Mouse (Mus musculus): ENCODE results near the gene Adamts12. TPM values are rescaled to one million over a fixed set of nuclear protein-coding genes. Genes with fewer than 3 reads are reported as not detected.

Adamts12 gene
- 3.7 and 3.8 TPM in 2 replicates for polyA plus RNA-seq (2015; fragmentation: Nextera tagmentation; extraction: Ambion mirVana)

DNA sequence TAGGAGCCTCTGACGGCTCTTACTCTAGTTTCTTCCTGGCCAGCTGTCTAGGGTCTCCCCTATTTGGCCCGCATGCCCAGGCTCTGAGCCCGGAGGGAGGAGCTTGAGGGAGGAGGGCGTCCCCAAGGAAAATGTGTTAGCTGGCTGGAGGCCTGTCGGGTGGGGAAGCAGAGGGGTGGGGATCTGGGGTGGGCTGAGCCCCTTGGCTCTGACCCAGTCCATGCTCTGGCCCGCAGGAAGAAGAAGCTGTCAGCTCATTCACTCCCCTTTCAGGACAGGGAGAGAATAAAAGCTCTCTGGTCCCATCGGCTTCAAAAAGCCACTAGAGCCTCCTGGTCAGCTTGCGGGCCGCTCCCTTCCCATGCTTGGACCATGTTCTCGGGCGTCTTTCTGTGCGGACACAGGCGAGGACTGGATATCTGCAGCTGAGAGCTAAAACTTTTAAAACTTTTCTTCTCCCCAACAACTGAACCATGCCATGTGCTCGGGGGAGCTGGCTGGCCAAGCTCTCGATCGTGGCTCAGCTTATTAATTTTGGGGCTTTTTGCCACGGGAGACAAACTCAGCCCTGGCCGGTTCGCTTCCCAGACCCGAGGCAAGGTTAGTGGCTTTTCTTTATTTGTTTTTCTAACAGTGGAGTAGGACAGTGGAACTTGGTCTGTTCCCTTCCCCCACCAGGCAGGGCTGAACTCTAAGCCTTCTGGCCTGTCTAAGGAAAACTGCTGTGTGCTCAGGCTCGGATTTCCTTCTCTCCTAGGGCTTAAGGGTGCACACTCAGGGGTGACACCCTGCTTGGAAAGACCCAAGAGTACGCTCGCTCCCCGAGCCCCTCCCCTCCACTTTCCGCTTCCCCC lies at the start of gene Adamts12:
Gene Adamts12 (plus strand): TSS at position 233 of the 854 bp plus-strand sequence.

DNA sequence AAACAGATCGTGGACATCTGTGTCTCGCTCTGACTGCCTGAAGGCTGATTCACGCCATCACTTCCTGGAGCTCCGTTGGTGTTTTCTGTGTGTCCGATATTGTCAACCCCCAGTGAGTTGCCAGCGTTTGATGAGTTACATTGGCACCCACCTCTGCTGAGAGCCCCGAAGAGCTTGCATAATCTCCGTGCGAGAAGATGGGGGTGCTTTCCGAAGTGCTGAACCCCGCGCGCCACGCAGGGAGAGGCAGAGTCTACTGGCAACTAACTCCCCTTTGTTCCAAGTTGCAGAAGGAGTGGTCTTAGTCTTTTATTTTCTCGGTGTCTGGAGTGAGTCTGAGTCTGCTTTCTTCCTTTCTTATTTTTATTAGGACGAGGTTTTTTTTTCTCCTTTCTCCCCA lies 26.9 kb upstream of the Adamts12 start, which contains the start of gene Rxfp3:
Gene Rxfp3 (minus strand): TSS at position 281 of the 400 bp plus-strand sequence.

Other genes starting within 250 kb of the Adamts12 start
- gene C1qtnf3, start 112.5 kb upstream of the Adamts12 start, polyA plus RNA-seq (2015; fragmentation: Nextera tagmentation; extraction: Ambion mirVana), result 31.2 and 69.0 TPM in 2 replicates
- 20.5 and 22.8 TPM in 2 replicates for gene Amacr, start 83.0 kb upstream of the Adamts12 start, polyA plus RNA-seq (2015; fragmentation: Nextera tagmentation; extraction: Ambion mirVana)
- gene Slc45a2, start 64.1 kb upstream of the Adamts12 start, polyA plus RNA-seq (2015; fragmentation: Nextera tagmentation; extraction: Ambion mirVana), result 0.09 TPM in 1 of 2 replicates, not detected in the other
- gene Rxfp3, start 26.8 kb upstream of the Adamts12 start, polyA plus RNA-seq (2015; fragmentation: Nextera tagmentation; extraction: Ambion mirVana), result 0.14 and 0.22 TPM in 2 replicates